Mouse (Mus musculus) T-helper 2 cell (primary cell): Measurements from ENCODE around the gene Edem2.

ENCODE experiments used
- in situ Hi-C: fragments of 300-600 bp; cut with MboI, MseI; formaldehyde crosslinking; loops from one replicate; pipeline ENCODE4 v1.15.1; 2025; ENCODE audit warnings: high pct_unique_total_duplicates

The Edem2 gene

DNA sequence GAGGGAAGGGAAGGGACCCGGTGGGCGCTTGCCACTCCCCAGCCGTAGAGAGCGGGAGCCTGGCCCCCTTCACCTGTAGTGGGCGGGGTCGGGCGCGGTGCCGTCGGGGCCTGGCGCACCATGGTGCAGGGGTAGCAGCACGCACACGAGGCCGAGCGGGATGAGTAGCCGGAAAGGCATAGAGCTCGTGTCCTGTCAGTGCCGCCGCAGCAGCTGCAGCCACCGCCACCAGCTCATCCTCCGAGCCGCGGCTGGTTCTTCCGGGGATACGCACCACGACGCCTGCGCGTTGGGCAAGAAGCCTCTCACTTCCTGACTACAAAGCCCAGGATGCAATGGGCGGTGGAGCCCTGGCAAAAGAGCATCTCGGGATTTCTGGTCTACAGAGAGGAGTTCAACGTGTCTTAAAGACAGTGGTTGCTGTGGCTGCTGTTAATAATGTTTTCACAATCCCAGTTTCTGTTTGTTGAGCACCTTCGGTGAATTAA, at the start of gene Edem2:
Gene Edem2 (minus strand): TSS at position 318 of the 488 bp plus-strand sequence.
- in situ Hi-C loops = no loop called here

DNA sequence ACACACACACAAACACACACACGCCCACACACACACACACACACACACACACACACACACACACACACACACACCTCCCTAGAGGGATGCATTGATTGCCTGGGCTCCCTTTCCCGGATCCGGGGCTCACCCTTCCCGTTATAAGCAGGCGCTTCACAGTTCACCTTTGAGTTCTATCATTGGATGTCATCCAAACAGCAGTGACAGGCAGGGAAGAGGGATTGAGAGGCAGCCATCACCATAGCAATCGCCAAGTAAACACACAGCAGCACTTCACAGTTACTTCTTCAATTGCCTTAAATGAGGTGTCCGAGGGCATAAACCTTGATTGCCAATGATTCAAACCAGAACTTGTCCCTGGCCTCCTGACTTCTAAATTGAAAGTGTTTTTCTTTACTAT, 49.8 kb upstream of the Edem2 start:
- in situ Hi-C loops = no loop called here

DNA sequence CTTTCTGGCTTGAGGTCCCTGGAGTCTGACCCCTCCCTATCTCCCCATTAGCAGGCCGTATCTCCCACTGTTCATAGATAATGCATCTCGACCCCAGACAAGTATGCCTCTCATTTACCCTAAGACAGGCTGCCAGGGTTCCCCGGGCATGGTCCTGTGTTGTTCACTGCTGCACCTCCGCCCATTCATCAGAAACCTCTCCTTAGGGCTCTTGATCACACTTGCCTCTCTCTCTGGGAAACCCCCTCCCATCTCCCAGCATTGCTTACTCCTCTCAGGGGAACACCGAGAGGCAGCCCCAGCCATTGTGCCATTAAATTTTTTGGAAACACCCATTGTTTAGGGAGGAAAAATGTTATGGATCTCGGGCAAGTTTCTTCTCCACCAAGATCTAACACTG, 48.7 kb upstream of the Edem2 start:
- in situ Hi-C loops = no loop called here

DNA sequence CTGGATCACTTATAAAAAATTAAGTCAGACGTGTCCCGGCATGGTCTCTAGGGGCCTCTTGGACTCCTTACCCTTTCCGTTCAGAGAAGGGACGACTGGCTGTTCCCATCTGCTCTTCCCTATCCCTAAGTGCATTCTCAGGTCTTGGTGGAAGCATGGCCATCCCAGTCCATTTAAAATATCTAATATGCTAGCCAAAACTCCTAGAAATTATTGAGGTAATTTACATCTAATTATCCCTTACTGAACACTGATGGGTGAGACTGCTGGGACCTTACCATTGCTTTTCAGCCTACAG, 48.4 kb upstream of the Edem2 start:
- in situ Hi-C loops = no loop called here

DNA sequence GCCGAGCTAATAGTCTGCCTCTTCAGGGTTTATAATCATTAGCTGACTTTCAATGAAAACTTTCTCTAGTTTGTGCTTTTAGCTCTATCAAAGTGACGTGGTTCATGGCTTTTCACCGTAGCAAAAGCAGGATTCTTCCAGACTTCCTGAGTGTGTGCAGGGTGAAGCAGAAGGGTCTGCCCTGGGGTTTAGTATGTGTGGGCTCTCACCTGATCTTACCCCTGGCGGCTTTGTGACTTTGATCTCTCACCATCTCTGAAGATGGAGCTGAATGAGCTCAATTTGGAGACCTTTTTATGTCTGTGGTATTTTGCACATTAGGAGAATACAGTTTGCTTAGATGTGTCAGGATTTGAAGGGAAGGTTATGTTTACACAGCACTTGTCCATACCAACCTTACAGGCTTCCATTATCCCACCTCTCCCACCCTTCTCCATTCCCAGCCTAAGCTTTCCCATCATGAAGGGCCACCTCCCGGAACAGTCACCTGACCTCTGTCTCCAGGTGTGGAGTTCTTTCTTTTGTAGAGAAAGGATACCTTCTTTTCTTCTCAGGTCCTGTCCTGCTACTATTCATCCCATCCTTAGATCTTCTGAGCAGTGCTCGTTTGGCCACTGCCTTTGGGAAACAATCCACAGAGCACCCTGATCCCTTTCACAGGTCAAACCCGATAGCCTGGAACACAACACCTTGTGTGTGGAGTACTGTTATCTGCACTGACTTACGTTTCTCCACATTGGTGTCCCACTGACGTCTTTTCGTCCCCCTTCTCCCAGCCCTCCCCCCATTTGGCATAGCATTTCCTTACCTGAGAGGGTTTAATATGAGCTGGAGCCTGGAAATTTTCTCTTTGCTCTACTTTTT, 47.8 kb upstream of the Edem2 start:
- in situ Hi-C loops = no loop called here

DNA sequence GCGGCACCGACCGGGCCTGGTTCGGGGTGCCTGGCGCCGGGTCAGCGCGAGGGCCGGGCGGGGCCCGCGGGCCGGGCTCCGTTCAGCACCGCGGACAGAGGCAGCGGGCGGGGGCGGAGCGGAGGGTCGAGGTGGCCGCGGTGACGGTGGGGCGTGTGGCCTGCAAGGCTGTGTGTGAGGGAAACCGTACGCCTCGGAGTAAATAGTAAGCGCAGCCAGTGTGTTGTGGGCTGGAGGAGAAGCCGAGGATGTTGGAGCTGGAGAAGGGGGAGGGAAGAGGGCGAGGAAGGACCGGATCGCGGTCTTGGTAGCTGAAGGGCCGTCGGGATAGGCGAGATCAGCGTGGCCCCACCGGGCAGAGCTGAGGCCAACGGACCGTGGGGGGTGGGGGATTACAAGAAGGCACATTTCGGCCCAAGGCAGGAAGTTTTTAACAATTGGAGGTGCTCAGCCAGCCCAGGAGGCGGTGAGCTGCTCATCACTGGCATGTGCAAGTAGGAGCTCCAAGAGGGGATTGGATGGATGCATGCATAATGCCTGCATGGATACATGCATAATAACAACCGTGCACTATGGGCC, 46.5 kb upstream of the Edem2 start:
- in situ Hi-C loops = no loop called here

DNA sequence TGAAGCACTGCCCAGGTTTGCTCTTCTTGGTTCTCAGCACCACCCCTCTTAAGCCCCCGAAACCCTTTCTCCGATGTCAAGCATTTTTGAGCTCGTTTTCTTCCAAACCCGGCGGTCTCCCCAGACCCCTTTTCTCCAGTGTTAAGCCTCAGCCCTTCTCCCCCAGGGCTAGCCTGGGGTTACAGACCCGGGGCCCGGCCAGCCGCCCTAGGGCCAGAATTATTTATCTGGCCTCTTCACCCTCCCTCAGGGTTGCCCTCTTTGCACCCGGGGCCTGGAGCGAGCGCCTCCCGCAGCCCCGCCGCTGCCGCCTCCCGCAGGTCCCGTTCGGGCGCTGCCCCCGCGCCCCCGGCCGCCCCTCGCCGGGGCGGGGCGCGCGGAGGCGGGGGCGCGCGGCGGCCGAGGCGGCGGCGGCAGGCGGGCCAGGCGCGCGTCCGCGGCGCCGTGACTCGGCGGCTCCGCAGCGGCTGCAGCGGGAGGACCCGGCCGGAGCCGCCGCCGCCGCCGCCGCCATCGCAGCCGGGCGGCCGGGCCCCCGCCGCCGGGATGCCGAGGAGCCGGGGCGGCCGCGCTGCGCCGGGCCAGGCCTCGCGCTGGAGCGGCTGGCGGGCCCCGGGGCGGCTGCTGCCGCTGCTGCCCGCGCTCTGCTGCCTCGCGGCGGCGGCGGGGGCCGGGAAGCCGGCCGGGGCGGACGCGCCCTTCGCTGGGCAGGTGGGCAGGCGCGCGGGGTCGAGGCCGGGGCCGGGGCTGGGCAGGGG, 45.8 kb upstream of the Edem2 start, which contains the start of gene Mmp24:
Gene Mmp24 (plus strand): TSS at position 416 of the 758 bp plus-strand sequence.
- in situ Hi-C loops = no loop called here

DNA sequence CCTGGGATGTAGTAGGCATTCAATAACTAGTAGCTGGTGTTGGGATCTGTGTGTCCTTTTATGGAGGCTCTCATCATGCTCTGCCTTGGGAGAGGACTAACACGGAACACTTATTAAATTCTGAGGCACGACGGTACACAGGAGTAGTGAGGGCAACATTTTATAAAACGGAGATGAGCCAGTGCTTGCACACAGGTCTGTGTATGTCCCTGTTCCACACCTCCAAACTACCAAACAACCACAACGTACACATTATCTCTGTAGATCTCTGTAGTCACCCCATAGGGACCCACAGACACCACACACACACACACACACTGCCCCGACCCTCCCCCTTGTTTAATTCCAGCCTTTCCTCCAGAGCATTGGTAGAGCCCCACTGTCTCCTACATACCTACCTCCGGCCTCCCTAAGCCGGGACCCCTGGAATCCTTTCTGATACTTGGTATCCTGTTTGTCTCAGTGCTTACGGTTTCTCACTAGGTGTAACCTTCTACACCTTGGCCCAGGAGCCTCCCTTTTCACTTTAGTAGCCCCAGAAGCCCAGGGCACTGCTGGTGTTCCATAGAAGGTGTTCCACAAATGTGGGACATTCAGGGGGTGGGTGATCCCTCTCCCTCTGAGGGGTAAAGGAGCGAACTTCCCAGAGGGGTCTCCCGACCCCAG, 45.1 kb upstream of the Edem2 start:
- in situ Hi-C loops = no loop called here

DNA sequence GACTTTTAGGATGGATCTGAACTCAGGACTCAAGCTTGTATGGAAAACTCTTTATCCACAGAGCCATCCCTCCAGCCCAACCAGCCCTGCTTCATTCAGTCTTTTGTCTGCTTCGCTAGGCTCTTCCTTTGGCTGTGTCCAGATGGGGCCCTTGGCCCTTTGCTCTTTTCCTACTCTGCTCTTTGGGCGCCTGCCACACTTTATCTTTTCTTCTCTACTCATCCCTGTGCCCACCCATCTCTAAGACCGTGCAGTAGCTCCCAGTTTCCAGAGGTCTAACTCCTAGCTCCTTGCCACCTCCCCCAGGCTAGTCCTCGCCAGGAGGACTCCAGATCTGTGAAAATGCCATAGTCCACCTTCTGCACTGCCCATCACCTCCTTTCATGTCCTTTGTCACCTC, 44.4 kb upstream of the Edem2 start:
- in situ Hi-C loops = no loop called here

DNA sequence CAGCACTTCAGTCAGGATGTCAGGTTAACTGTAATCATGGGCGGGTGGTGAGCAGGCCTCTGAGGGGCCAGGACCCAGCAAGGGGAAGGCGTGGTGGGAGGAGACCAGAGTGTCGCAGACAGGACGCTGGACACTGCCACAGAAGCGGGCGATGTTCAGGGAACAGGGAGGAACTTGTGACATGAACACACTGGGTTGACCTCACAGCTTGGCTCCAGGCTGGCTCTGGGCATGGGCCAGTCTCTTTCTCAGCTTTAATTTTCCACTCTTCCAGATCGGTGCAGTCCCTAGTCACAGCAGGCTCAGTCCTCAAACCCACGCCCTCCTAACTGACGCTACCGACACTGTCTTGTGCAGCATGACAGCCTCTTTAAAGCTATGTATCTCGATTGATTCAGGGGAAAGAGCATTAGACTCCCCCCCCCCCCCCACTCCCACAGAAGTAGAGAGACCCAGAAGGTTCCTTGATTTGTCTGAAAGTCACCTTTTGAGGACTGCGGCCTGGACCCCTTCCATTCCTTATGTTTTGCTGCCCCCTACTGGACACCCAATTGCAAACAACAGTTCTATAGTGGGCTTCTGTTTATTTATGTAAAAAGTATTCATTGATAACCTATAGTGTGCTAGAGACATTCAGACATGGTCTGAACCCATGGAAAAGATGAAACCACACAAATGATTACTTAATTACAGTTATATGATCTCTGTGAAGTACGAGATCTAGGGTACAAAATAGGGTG, 35.6 kb upstream of the Edem2 start:
- in situ Hi-C loops = loop anchor here (5.0 kb wide), 1 partner anchor 73 kb away; the partner anchor contains the start of gene Trpc4ap

DNA sequence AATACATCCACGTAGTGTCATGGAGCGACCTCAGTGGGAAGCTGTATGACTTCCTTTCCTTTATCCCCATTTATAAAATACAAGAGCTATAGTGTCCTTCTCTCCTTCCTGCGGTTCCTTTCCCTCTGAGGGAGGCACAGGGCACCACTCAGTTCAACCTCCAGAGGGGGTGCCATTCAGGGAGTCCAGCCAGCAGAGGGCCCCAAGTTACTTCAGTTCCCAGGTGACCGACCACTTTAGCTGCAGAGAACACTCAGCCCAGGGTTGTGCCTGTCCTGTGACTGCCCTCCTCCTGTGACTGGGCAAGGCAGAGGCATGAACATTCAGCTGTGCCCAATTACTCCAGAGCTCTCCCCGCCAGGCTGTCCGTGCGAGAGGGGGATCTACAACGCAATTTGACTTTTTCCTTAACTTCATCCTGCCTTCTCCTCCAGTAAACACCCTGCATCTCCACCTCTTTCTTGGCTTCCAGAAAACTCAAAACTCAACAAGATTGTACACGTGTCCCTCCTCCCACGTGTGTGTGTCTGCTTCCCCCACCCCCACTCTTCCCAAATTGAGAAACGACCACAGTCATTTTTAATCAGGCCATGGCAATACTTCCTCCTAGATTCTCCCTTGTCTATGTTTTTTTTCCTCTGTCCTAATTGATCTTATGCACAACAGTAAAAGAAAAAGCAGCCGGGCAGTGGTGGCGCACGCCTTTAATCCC, 27.7 kb upstream of the Edem2 start:
- in situ Hi-C loops = no loop called here

DNA sequence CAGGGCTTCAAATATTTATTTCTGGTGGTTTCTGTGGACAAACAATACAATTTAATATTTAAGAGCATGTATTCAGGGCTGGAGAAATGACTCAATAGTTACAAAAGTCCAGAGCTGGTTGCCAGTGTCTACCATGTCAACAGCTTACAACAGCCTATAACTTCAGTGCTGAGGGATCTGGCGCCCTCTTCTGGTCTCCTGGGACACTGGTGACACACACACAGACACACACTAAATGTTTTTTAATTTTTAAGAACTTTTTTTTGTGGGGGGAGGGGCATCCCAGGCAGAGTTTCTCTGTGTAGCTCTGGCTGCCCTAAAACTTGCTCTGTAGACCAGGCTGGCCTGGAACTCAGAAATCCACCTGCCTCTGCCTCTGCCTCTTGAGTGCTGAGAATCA, 26.5 kb upstream of the Edem2 start:
- in situ Hi-C loops = no loop called here

DNA sequence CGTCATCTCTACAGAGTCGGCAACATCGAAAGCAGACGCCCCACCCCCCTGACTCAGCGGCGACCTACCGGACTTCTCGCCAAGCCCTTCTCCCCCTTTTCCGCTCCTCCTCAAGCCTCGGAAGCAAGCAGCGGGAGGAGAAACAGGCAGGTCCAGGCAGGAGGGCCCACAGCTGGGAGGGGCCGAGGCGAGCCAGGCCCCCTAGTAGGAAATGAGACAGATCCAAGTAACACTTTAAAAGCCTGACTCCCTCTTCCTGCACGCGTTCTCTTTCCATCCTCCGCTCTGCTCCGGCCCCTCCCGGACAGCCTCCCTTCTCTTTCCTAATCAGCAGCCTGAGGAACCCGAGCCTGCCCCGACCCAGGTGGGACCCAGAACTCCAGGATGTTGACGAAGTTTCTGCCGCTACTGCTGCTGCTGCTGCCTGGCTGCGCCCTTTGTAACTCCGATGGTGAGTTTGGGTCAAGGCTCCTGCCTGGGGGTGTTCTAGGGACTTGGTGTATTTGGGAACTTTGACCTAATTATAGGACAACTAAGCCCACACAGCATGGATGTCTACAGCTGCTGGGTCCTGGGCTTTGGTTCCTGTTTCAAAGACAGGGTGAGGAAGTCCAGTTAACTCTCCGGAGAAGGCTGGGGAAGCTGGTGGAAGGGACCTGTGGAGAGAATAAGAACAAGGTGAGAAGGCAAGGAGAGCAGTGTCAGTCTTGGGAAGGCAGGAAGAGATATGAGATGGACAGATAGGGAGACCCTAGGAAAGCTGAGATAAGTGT, 21.9 kb upstream of the Edem2 start, which contains the start of gene Procr:
Gene Procr (plus strand): TSS at position 104 of the 773 bp plus-strand sequence.
- in situ Hi-C loops = loop anchor here (5.0 kb wide), 1 partner anchor 239 kb away; no protein-coding TSS in a partner anchor

DNA sequence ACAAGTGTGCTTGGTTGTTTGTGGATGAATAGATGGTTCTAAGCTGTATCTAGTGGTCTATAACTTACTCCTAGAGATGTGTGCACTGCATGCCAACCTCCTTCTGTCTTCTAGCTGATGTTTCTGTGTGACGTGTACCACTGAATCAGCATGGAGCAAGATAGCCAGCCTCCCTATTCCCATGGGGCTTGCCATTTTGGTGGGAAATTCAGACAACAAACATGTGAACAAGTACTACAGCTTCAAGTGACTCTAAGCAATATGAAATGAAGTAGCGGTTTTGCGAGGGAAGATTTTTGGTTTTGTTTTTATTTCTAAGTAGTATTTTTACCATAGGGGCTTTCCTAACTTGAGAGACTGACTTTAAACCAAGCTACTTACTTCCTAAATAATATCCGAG, 20.1 kb upstream of the Edem2 start:
- in situ Hi-C loops = no loop called here

DNA sequence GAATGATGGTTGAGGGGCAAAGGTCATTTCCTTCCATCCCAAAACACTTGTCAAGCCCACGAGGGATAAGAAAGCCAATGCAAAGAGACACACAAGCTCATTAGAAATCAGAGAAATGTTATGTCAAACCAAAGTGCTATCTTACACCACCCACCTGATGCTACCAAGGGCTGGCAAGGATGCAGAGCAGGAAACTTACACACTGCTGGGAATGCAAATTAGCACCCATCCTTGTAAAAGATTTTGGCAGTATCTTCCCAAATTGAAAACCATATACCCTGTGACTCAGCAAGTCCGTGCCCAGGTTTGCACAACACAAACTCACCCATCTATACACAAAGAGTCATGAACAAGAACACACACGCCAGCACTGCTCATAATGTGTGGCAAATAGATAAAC, 16.2 kb upstream of the Edem2 start:
- in situ Hi-C loops = no loop called here

DNA sequence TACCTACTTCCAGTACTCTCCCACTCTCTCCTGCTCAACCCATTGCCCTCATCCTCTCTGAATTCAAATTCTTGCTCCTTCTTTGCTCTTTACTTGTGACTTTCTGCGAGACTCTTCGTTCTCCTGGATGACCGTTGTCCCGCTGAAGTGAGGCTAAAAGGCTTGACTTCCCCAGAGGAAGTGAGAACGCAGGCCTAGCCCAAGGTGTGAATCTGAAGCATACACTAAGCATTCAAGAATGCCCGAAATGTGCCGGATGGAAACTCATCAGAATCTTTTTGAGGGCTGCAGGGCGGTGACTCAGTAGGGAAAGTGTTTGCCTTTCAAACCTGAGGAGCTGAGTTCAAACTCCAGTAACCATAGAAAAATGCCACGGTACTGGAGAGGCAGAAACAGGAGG, 14.1 kb upstream of the Edem2 start:
- in situ Hi-C loops = no loop called here

DNA sequence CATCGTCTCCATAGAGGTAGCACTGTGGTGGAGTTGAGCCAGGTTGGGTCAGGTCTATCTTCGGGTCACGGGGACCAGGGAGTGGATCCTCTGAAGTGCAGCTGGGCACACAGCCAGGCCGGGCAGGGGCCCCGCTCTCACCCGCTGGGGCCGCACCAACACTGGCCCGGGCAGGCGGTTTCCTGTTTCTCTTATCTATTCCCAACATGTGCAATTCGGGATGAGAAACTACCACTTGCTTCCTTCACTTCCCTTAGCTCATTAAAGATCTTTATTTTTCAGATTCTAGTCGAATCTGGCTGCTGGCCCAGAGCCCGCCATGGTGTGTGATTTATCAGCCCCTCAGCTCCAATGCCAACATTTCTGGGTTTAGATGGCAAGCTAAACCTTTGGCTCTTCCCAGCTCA, 13.7 kb upstream of the Edem2 start:
- in situ Hi-C loops = no loop called here

DNA sequence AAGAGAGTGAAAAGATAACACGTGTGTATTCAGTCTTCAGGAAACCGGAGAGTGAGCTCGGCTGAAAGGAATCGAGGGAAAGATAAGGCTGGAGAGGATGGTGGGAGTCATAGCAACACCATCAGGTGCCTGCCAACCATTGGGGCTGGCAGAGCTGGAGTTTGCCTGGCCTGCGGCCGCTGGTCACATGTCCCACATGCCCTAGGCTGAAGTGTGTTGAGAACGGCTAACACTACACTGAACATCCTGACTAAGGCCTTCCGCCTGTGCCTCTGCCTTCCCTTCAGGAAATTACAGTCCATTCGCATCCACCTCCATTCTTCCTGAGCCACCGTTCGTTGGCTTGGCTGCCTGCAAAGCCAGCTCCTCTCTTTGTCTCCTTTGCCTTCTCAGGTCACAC, 12.9 kb upstream of the Edem2 start:
- in situ Hi-C loops = no loop called here

DNA sequence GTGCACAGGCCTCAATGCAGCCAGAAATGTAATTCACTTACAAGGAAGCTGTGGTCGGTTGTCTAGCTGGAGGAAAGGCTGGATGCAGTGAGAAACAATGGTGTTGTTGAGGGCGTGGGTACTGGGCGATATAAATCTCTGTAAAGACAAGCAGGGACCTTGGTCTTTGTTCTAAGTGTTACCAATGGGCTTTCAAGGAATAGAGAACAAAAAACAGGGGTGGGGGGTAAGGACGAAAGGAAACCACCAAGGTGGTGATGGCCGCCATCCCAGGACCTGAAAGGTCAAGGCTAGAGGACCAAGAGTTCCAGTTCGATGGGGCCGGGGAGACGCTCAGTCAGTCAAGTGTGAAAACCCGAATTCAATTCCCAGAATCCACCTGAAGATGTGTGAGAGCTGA, 8.5 kb upstream of the Edem2 start:
- in situ Hi-C loops = no loop called here

DNA sequence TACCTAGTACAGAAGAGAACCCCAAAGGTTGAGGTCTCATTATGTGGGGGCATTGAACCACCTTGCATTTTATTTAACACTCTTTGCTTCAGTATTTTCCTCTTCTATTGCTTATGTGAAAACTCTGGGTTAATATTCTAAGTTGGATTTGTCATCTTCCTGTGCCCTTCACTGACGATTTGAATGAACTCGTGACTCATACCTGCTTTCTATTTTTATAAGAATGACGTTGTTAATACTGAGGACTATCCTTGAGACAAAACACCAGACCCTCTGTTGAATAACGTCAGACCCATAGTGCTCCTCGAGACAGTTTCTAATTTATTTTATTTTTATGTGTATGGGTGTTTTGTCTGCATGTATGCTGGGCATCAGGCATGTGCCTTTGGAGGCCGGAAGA, 7.7 kb upstream of the Edem2 start:
- in situ Hi-C loops = no loop called here
